Mouse (Mus musculus) lung, adult 2 months (tissue): Measurements from ENCODE around the gene Nr5a2.

Source experiments
- CTCF ChIP-seq: fragments of 200-500 bp; IDR thresholded peaks from 2 replicates; pipeline ENCODE4 v1.5.1; 2011; ENCODE audit warnings: mild to moderate bottlenecking, low read length, control low read depth; ENCODE audit not compliant: insufficient read depth
- POLR2A ChIP-seq: fragments of 200-500 bp; IDR thresholded peaks from 2 replicates; pipeline ENCODE4 v1.6.1; 2011; ENCODE audit warnings: low read depth, mild to moderate bottlenecking, control low read depth, low read length, borderline replicate concordance; ENCODE audit errors: extremely low read depth

GRCm38 (mm10) chr1:136973016-136973415 lies 12.8 kb upstream of the Nr5a2 start:
- TF ChIP-seq POLR2A (no peak), CTCF (no peak)
